7 mouse cellular contexts compared by ENCODE assay signal in the genomic region with DNA sequence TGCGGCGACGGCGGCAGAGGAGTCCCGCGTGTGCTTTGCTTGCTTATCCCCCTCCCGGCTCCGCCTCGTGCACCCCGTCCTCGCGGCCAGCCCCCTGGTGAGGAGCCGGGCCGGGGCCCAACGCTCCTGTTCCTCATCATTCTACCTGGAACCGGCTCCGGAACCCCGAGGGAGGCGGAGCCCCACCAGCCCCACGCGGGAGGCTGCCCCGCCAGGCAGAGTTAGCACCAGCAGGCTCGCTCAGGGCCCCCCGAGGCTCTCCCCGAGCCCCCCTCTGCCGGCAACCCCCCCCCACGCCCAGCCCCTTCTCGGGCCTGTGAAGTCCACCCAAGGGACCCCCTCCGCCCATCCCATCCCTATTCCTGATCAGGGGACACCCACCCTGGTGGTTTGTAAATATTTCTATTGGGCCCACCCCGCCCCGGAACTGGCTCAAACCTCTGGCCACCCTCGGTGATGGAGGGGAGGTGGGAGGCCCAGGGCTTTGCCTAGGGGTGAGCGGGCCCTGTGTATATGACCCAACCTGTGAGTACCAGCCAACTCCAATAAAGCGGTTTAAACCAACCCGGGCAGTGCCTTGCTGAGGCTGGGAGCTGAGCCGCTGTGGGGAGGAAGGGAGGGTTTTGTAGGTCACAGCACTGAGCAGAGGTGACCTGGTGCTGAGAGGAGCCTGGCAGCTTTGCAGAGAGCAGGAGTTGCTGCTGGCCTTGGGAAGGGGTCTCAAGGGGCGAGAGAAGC. TPM values are rescaled to one million over a fixed set of nuclear protein-coding genes. Genes with fewer than 3 reads are reported as not detected.
DNase-seq lines count a peak whose midpoint lies in the region; ATAC-seq and TF ChIP-seq lines count a peak whose summit lies in the region.

No protein-coding gene starts in this region.

- in situ Hi-C loops in ES-E14 (cut with MboI; ENCODE audit: low sequenced_read_pairs in 2 of 2, unreplicated experiment in 2 of 2): no loop called here

- H3K27me3 ChIP-seq in heart, embryonic 16.5 days (ENCODE audit: control insufficient read depth, insufficient read depth, low read length): peaks cover 21% of the 10 kb centered on the region
- H3K27me3 ChIP-seq in limb, embryonic 10.5 days (ENCODE audit: low read depth, poor library complexity, severe bottlenecking): peaks cover 55% of the 10 kb centered on the region
- no peaks in the 10 kb centered on the region for H3K27me3 ChIP-seq in splenic B cell, adult 2 months (ENCODE audit: control insufficient read depth, insufficient read depth, low read length, poor library complexity, severe bottlenecking)

- DNase-seq in ES-E14 (ENCODE audit: low read depth, low spot score): no peak
- no peak for DNase-seq in limb, embryonic 10.5 days (ENCODE audit: low spot score)
- peak; percentile 2 for DNase-seq in splenic B cell, adult 2 months (ENCODE audit: low read depth, low spot score)
- DNase-seq in left cerebral cortex, postnatal 14 days (ENCODE audit: low spot score in 2 of 2): no peak
- no peak for DNase-seq in urinary bladder, adult 2 months (ENCODE audit: low spot score)

- no peak; the same call in 1 of the 2 replicates for ATAC-seq in heart, embryonic 16.5 days (replicated peaks; ENCODE audit: extremely low read depth, insufficient read depth, low FRiP score)

- H3K9me3 ChIP-seq in ES-E14 (ENCODE audit: control insufficient read depth, insufficient read depth, low read depth, low read length): no peaks in the 10 kb centered on the region
- no peaks in the 10 kb centered on the region for H3K9me3 ChIP-seq in heart, embryonic 16.5 days (replicated peaks; ENCODE audit: control insufficient read depth, low read length)
- no peaks in the 10 kb centered on the region for H3K9me3 ChIP-seq in limb, embryonic 10.5 days (replicated peaks)

- H3K9ac ChIP-seq in ES-E14 (ENCODE audit: insufficient read depth, low read depth, low read length, poor library complexity, severe bottlenecking): peak overlapping the region; percentile 56
- peak overlapping the region; percentile 67 for H3K9ac ChIP-seq in heart, embryonic 16.5 days (ENCODE audit: low read length)

- H3K27ac ChIP-seq in ES-E14 (ENCODE audit: insufficient read depth, low read depth, low read length, poor library complexity, severe bottlenecking): no peak overlapping the region
- no peak overlapping the region for H3K27ac ChIP-seq in brown adipose tissue, adult 24 weeks (replicated peaks; ENCODE audit: low read depth, low read length)
- no peak overlapping the region for H3K27ac ChIP-seq in heart, embryonic 16.5 days (ENCODE audit: low read length)
- peak overlapping the region; percentile 87 for H3K27ac ChIP-seq in limb, embryonic 10.5 days

- H3K4me2 ChIP-seq in heart, embryonic 16.5 days (ENCODE audit: low read depth, low read length): peak overlapping the region; percentile 72

- intact Hi-C loops in left cerebral cortex, postnatal 14 days (cut with DNase I): no loop called here

- H3K36me3 ChIP-seq in ES-E14 (ENCODE audit: control insufficient read depth, insufficient read depth, low read length, poor library complexity, severe bottlenecking): no peaks in the 10 kb centered on the region
- no peaks in the 10 kb centered on the region for H3K36me3 ChIP-seq in heart, embryonic 16.5 days (ENCODE audit: control insufficient read depth, insufficient read depth)
- H3K36me3 ChIP-seq in limb, embryonic 10.5 days: no peaks in the 10 kb centered on the region
- no peaks in the 10 kb centered on the region for H3K36me3 ChIP-seq in splenic B cell, adult 2 months (ENCODE audit: control insufficient read depth, insufficient read depth, low read length, poor library complexity, severe bottlenecking)

- H3K4me3 ChIP-seq in ES-E14 (ENCODE audit: insufficient read depth in 1 of 2, low read depth in 1 of 2, low read length in 2 of 2, poor library complexity in 1 of 2, severe bottlenecking in 1 of 2): peak overlapping the region; percentile 62 to 63
- H3K4me3 ChIP-seq in brown adipose tissue, adult 24 weeks (ENCODE audit: insufficient read depth, low read depth, low read length): peak overlapping the region; percentile 44
- peak overlapping the region; percentile 59 for H3K4me3 ChIP-seq in heart, embryonic 16.5 days (ENCODE audit: low read length)
- H3K4me3 ChIP-seq in limb, embryonic 10.5 days: peak overlapping the region; percentile 70

- WGBS in heart, embryonic 16.5 days: 10% methylated on average over 37 of the region's 37 CpGs
- 10% methylated on average over 37 of the region's 37 CpGs for WGBS in limb, embryonic 10.5 days

- H3K4me1 ChIP-seq in ES-E14 (ENCODE audit: control insufficient read depth in 2 of 2, insufficient read depth in 2 of 2, low read length in 2 of 2, poor library complexity in 1 of 2): peaks cover 4 to 18% of the 10 kb centered on the region in 2 experiments; a peak in 1 of 4 replicates
- 0 out of 2 replicates have a peak, but pooled peaks cover 4% of the 10 kb centered on the region for H3K4me1 ChIP-seq in brown adipose tissue, adult 24 weeks (ENCODE audit: control insufficient read depth, insufficient read depth, insufficient read length, low read length)
- H3K4me1 ChIP-seq in heart, embryonic 16.5 days (ENCODE audit: control insufficient read depth, insufficient read depth, low read length): peaks cover 11% of the 10 kb centered on the region
- peaks cover 35% of the 10 kb centered on the region for H3K4me1 ChIP-seq in limb, embryonic 10.5 days

TF ChIP-seq in ES-E14, 5 proteins besides CTCF, POLR2A, EP300 and RAD21:
- no peak for TF ChIP-seq HCFC1 (IDR thresholded peaks at IDR 0.05; ENCODE audit: borderline replicate concordance, insufficient read depth, low read length)
- TF ChIP-seq CHD2 (IDR thresholded peaks at IDR 0.05; ENCODE audit: low read depth, low read length): no peak
- no peak for TF ChIP-seq ZC3H11A (IDR thresholded peaks at IDR 0.05; ENCODE audit: borderline replicate concordance, low read depth, low read length)
- no peak for TF ChIP-seq ZNF384 (IDR thresholded peaks at IDR 0.05; ENCODE audit: low read depth, low read length)
- no peak for TF ChIP-seq MAFK (IDR thresholded peaks at IDR 0.05; ENCODE audit: insufficient read depth, low read depth, low read length)

RNA-seq across cellular contexts. Expression of gene Vstm2l, which starts 29.9 kb away (rescaled TPM):
- total RNA-seq in ES-E14 (2012; rRNA removed): 0.48 and 0.62 TPM in 2 replicates
- polyA plus RNA-seq in brown adipose tissue, adult 24 weeks (2012; ENCODE audit: insufficient read depth, insufficient read length, missing spikeins): not detected in 2 replicates
- not detected in 2 replicates for polyA plus RNA-seq in heart, embryonic 16.5 days (2015; fragmentation: Nextera tagmentation; extraction: Ambion mirVana)
- not detected in 2 replicates for polyA plus RNA-seq in limb, embryonic 10.5 days (2016; fragmentation: Nextera tagmentation; extraction: Ambion mirVana)
- total RNA-seq in left cerebral cortex, postnatal 14 days (2021): 100 to 1,000 TPM; 259 to 272 TPM
- polyA plus RNA-seq in urinary bladder, adult 2 months (2012; rRNA removed): 0.04 TPM in 1 of 2 replicates, not detected in the other
